In genomic region chr1:75564916-75565315, GRCm38 (mm10) we compare ENCODE assay signal across 20 mouse cellular contexts. TPM values are rescaled to one million over a fixed set of nuclear protein-coding genes. Genes with fewer than 3 reads are reported as not detected.
A peak's percentile ranks its signal among the peaks of the same experiment; 100 is the strongest.
DNase-seq lines count a peak whose midpoint lies in the region; ATAC-seq and TF ChIP-seq lines count a peak whose summit lies in the region.
"Had no signal": no experiment of that assay in that cellular context is flagged by ENCODE, and none has a peak within 500 bp of the region (broad histone marks: within the 10 kb centered on the region; RNA-seq: fewer than 3 reads in every experiment).

No protein-coding gene starts in this region.

- intact Hi-C loops in heart, postnatal 36 days (cut with DNase I): no loop called here

- H3K27ac ChIP-seq in forebrain, postnatal 0 days (ENCODE audit: low read depth, low read length): no peak overlapping the region
- H3K27ac ChIP-seq in forebrain, embryonic 10.5 days: no peak overlapping the region
- H3K27ac ChIP-seq in heart, postnatal 0 days (ENCODE audit: low read depth): peak overlapping the region; percentile 84; the same call in 1 of the 2 replicates
- peak overlapping the region; percentile 44; the same call in 1 of the 2 replicates for H3K27ac ChIP-seq in midbrain, embryonic 16.5 days (ENCODE audit: low read length)
- H3K27ac ChIP-seq in midbrain, embryonic 11.5 days (ENCODE audit: low read depth, low read length): no peak overlapping the region
- H3K27ac ChIP-seq in bone marrow, adult 2 months (ENCODE audit: control insufficient read depth, insufficient read depth, low read depth, low read length, poor library complexity): peak overlapping the region; percentile 9; the same call in 1 of the 2 replicates
- H3K27ac ChIP-seq: embryonic facial prominence, embryonic 10.5 days; hindbrain, embryonic 13.5 days; intestine, embryonic 15.5 days had no signal

- no peak for DNase-seq in forebrain, postnatal 0 days
- no peak for DNase-seq in forebrain, embryonic 10.5 days (ENCODE audit: extremely low spot score, low spot score)
- DNase-seq in heart, postnatal 0 days (ENCODE audit: low spot score): no peak
- DNase-seq in heart, postnatal 36 days: no peak
- DNase-seq in midbrain, embryonic 11.5 days (ENCODE audit: low spot score, missing footprints): no peak
- DNase-seq in cerebellum, postnatal 10 days: no peak
- DNase-seq: adrenal gland, postnatal 14 days; cerebellum, adult 18-20 months; cerebellum, adult 9-11 months; gastrocnemius, postnatal 10 days; heart, postnatal 4 days had no signal

- H3K36me3 ChIP-seq in forebrain, postnatal 0 days (ENCODE audit: insufficient read depth): no peaks in the 10 kb centered on the region
- no peaks in the 10 kb centered on the region for H3K36me3 ChIP-seq in forebrain, embryonic 10.5 days (replicated peaks)
- H3K36me3 ChIP-seq in heart, postnatal 0 days (replicated peaks; ENCODE audit: control insufficient read depth, insufficient read depth, low read length): no peaks in the 10 kb centered on the region
- no peaks in the 10 kb centered on the region for H3K36me3 ChIP-seq in midbrain, embryonic 16.5 days (ENCODE audit: control insufficient read depth, insufficient read depth, low read length)
- no peaks in the 10 kb centered on the region for H3K36me3 ChIP-seq in midbrain, embryonic 11.5 days (ENCODE audit: control insufficient read depth, insufficient read depth, low read length)
- H3K36me3 ChIP-seq: embryonic facial prominence, embryonic 10.5 days; hindbrain, embryonic 13.5 days; intestine, embryonic 15.5 days had no signal

- no peaks in the 10 kb centered on the region for H3K9me3 ChIP-seq in forebrain, postnatal 0 days (ENCODE audit: low read length)
- peaks cover 8% of the 10 kb centered on the region; the same call in 1 of the 2 replicates for H3K9me3 ChIP-seq in forebrain, embryonic 10.5 days
- H3K9me3 ChIP-seq in heart, postnatal 0 days (replicated peaks; ENCODE audit: control insufficient read depth, low read length): no peaks in the 10 kb centered on the region
- H3K9me3 ChIP-seq in midbrain, embryonic 16.5 days (replicated peaks; ENCODE audit: control insufficient read depth, low read length, poor library complexity, severe bottlenecking): 0 out of 2 replicates have a peak, but pooled peaks cover 3% of the 10 kb centered on the region
- no peaks in the 10 kb centered on the region for H3K9me3 ChIP-seq in midbrain, embryonic 11.5 days (ENCODE audit: control insufficient read depth, low read length)
- H3K9me3 ChIP-seq: embryonic facial prominence, embryonic 10.5 days; intestine, embryonic 15.5 days had no signal

- no peak for TF ChIP-seq EP300 in heart, postnatal 0 days (IDR thresholded peaks at IDR 0.05; ENCODE audit: low read depth)

- H3K4me3 ChIP-seq in forebrain, postnatal 0 days (ENCODE audit: low read depth, low read length): no peak overlapping the region
- H3K4me3 ChIP-seq in forebrain, embryonic 10.5 days: no peak overlapping the region
- no peak overlapping the region for H3K4me3 ChIP-seq in heart, postnatal 0 days (ENCODE audit: low read depth, low read length)
- no peak overlapping the region for H3K4me3 ChIP-seq in midbrain, embryonic 16.5 days (ENCODE audit: low read depth, low read length)
- no peak overlapping the region for H3K4me3 ChIP-seq in midbrain, embryonic 11.5 days (ENCODE audit: low read depth, low read length)
- H3K4me3 ChIP-seq in bone marrow, adult 2 months (replicated peaks; ENCODE audit: control insufficient read depth, low read depth, low read length): no peak overlapping the region
- H3K4me3 ChIP-seq: embryonic facial prominence, embryonic 10.5 days; heart, adult 2 months; hindbrain, embryonic 13.5 days; intestine, embryonic 15.5 days had no signal

- no peak overlapping the region for H3K4me2 ChIP-seq in forebrain, postnatal 0 days (ENCODE audit: low read depth)
- no peak overlapping the region for H3K4me2 ChIP-seq in heart, postnatal 0 days (ENCODE audit: low read depth, low read length)
- H3K4me2 ChIP-seq in midbrain, embryonic 16.5 days (ENCODE audit: low read length): no peak overlapping the region
- no peak overlapping the region for H3K4me2 ChIP-seq in midbrain, embryonic 11.5 days
- H3K4me2 ChIP-seq: hindbrain, embryonic 13.5 days; intestine, embryonic 15.5 days had no signal

- TF ChIP-seq CTCF in forebrain, postnatal 0 days (IDR thresholded peaks at IDR 0.05; ENCODE audit: low read depth): 0 out of 2 replicates have a peak, but pooled peaks have one; percentile 12
- TF ChIP-seq CTCF in heart, postnatal 0 days (IDR thresholded peaks at IDR 0.05; ENCODE audit: low read depth): no peak
- no peak for TF ChIP-seq CTCF in bone marrow, adult 2 months (IDR thresholded peaks at IDR 0.05; ENCODE audit: control insufficient read depth, insufficient read depth, low read length)

- H3K4me1 ChIP-seq in forebrain, postnatal 0 days (ENCODE audit: insufficient read depth): peaks cover 6% of the 10 kb centered on the region
- H3K4me1 ChIP-seq in forebrain, embryonic 10.5 days: peaks cover 4% of the 10 kb centered on the region
- H3K4me1 ChIP-seq in heart, postnatal 0 days (ENCODE audit: control insufficient read depth, insufficient read depth): peaks cover 26% of the 10 kb centered on the region
- H3K4me1 ChIP-seq in midbrain, embryonic 16.5 days (ENCODE audit: control insufficient read depth, insufficient read depth, low read length): peaks cover 4% of the 10 kb centered on the region
- peaks cover 2% of the 10 kb centered on the region; the same call in 1 of the 2 replicates for H3K4me1 ChIP-seq in midbrain, embryonic 11.5 days (ENCODE audit: control insufficient read depth, insufficient read depth, low read length)
- H3K4me1 ChIP-seq in bone marrow, adult 2 months (ENCODE audit: control insufficient read depth, insufficient read depth, low read length): no peaks in the 10 kb centered on the region
- H3K4me1 ChIP-seq: intestine, embryonic 15.5 days had no signal

- no peak for TF ChIP-seq POLR2A in bone marrow, adult 2 months (IDR thresholded peaks at IDR 0.05; ENCODE audit: borderline replicate concordance, control insufficient read depth, low read depth, low read length)

- H3K27me3 ChIP-seq in forebrain, postnatal 0 days (ENCODE audit: insufficient read depth, low read length): no peaks in the 10 kb centered on the region
- peaks cover 6% of the 10 kb centered on the region; the same call in 1 of the 2 replicates for H3K27me3 ChIP-seq in forebrain, embryonic 10.5 days (ENCODE audit: poor library complexity, severe bottlenecking)
- no peaks in the 10 kb centered on the region for H3K27me3 ChIP-seq in heart, postnatal 0 days (ENCODE audit: control insufficient read depth, insufficient read depth, low read length)
- H3K27me3 ChIP-seq in midbrain, embryonic 16.5 days (ENCODE audit: control insufficient read depth, insufficient read depth, low read depth, low read length): no peaks in the 10 kb centered on the region
- no peaks in the 10 kb centered on the region for H3K27me3 ChIP-seq in midbrain, embryonic 11.5 days (ENCODE audit: control insufficient read depth, insufficient read depth, low read length)
- H3K27me3 ChIP-seq: intestine, embryonic 15.5 days had no signal

- ATAC-seq in forebrain, postnatal 0 days: no peak
- no peak for ATAC-seq in heart, postnatal 0 days (ENCODE audit: insufficient read depth, low read depth)
- no peak for ATAC-seq in midbrain, embryonic 16.5 days
- ATAC-seq in midbrain, embryonic 11.5 days (ENCODE audit: low FRiP score): no peak
- ATAC-seq: activated CD4-positive, CD25-positive, alpha-beta regulatory T cell, adult 4 months; forebrain, embryonic 14.5 days; intestine, embryonic 15.5 days; Patski had no signal

- no peak overlapping the region for H3K9ac ChIP-seq in forebrain, postnatal 0 days
- H3K9ac ChIP-seq in heart, postnatal 0 days (replicated peaks; ENCODE audit: low read depth, low read length): no peak overlapping the region
- no peak overlapping the region for H3K9ac ChIP-seq in midbrain, embryonic 16.5 days (ENCODE audit: low read depth, low read length)
- no peak overlapping the region for H3K9ac ChIP-seq in midbrain, embryonic 11.5 days (ENCODE audit: low read length)
- H3K9ac ChIP-seq: hindbrain, embryonic 13.5 days; intestine, embryonic 15.5 days had no signal

- 65% methylated on average over 5 of the region's 5 CpGs for WGBS in forebrain, postnatal 0 days
- WGBS in forebrain, embryonic 10.5 days: 82% methylated on average over 5 of the region's 5 CpGs
- 36% methylated on average over 5 of the region's 5 CpGs for WGBS in heart, postnatal 0 days
- 71% methylated on average over 5 of the region's 5 CpGs for WGBS in midbrain, embryonic 16.5 days
- WGBS in midbrain, embryonic 11.5 days: 72% methylated on average over 5 of the region's 5 CpGs
- WGBS in bone marrow, adult 2 months: 40% methylated on average over 5 of the region's 5 CpGs

RNA-seq across cellular contexts. Expression of gene Slc4a3, which starts 18.9 kb away (rescaled TPM):
- total RNA-seq in forebrain, postnatal 0 days (2014; rRNA removed): 101 and 120 TPM in 2 replicates
- polyA plus RNA-seq in forebrain, postnatal 0 days (2015; fragmentation: Nextera tagmentation; extraction: Ambion mirVana): 56.0 and 73.0 TPM in 2 replicates
- polyA plus RNA-seq in forebrain, embryonic 10.5 days (2016; fragmentation: Nextera tagmentation; extraction: Ambion mirVana): 13.6 and 15.0 TPM in 2 replicates
- 114 and 136 TPM in 2 replicates for total RNA-seq in heart, postnatal 0 days (2014; rRNA removed; ENCODE audit: low replicate concordance)
- 44.7 and 49.9 TPM in 2 replicates for polyA plus RNA-seq in heart, postnatal 0 days (2015; fragmentation: Nextera tagmentation; extraction: Ambion mirVana)
- 100 to 1,000 TPM; 233 to 249 TPM for total RNA-seq in heart, postnatal 36 days (2021)
- 78.6 and 83.0 TPM in 2 replicates for polyA plus RNA-seq in midbrain, embryonic 16.5 days (2015; fragmentation: Nextera tagmentation; extraction: Ambion mirVana)
- polyA plus RNA-seq in midbrain, embryonic 11.5 days (2014; fragmentation: Nextera tagmentation; extraction: Ambion mirVana): 6.5 and 7.2 TPM in 2 replicates
- polyA plus RNA-seq in bone marrow, adult 2 months (2011; ENCODE audit: insufficient read depth, insufficient read length, low replicate concordance, missing spikeins): 0.59 and 8.0 TPM in 2 replicates

RNA-seq across cellular contexts. Expression of gene Stk11ip, which starts 43.6 kb away (rescaled TPM):
- total RNA-seq in forebrain, postnatal 0 days (2014; rRNA removed): 25.8 and 34.7 TPM in 2 replicates
- 12.1 and 14.3 TPM in 2 replicates for polyA plus RNA-seq in forebrain, postnatal 0 days (2015; fragmentation: Nextera tagmentation; extraction: Ambion mirVana)
- polyA plus RNA-seq in forebrain, embryonic 10.5 days (2016; fragmentation: Nextera tagmentation; extraction: Ambion mirVana): 33.2 and 33.5 TPM in 2 replicates
- total RNA-seq in heart, postnatal 0 days (2014; rRNA removed; ENCODE audit: low replicate concordance): 16.4 and 18.4 TPM in 2 replicates
- 7.3 and 8.3 TPM in 2 replicates for polyA plus RNA-seq in heart, postnatal 0 days (2015; fragmentation: Nextera tagmentation; extraction: Ambion mirVana)
- 10 to 100 TPM in 1 of 2 experiments, 1 to 10 TPM in 1; 9.2 to 14.1 TPM for total RNA-seq in heart, postnatal 36 days (2021)
- polyA plus RNA-seq in midbrain, embryonic 16.5 days (2015; fragmentation: Nextera tagmentation; extraction: Ambion mirVana): 23.2 and 25.9 TPM in 2 replicates
- 12.3 and 15.7 TPM in 2 replicates for polyA plus RNA-seq in midbrain, embryonic 11.5 days (2014; fragmentation: Nextera tagmentation; extraction: Ambion mirVana)
- polyA plus RNA-seq in bone marrow, adult 2 months (2011; ENCODE audit: insufficient read depth, insufficient read length, low replicate concordance, missing spikeins): 22.7 and 27.1 TPM in 2 replicates

RNA-seq across cellular contexts. Expression of gene Inha, which starts 58.0 kb away (rescaled TPM):
- total RNA-seq in forebrain, postnatal 0 days (2014; rRNA removed): 24.5 and 26.6 TPM in 2 replicates
- polyA plus RNA-seq in forebrain, postnatal 0 days (2015; fragmentation: Nextera tagmentation; extraction: Ambion mirVana): 19.6 and 24.8 TPM in 2 replicates
- 2.7 and 2.9 TPM in 2 replicates for polyA plus RNA-seq in forebrain, embryonic 10.5 days (2016; fragmentation: Nextera tagmentation; extraction: Ambion mirVana)
- total RNA-seq in heart, postnatal 0 days (2014; rRNA removed; ENCODE audit: low replicate concordance): 5.7 and 8.2 TPM in 2 replicates
- polyA plus RNA-seq in heart, postnatal 0 days (2015; fragmentation: Nextera tagmentation; extraction: Ambion mirVana): 6.4 and 7.3 TPM in 2 replicates
- total RNA-seq in heart, postnatal 36 days (2021): 1 to 10 TPM; 3.6 TPM
- 19.7 and 21.2 TPM in 2 replicates for polyA plus RNA-seq in midbrain, embryonic 16.5 days (2015; fragmentation: Nextera tagmentation; extraction: Ambion mirVana)
- 1.3 and 1.6 TPM in 2 replicates for polyA plus RNA-seq in midbrain, embryonic 11.5 days (2014; fragmentation: Nextera tagmentation; extraction: Ambion mirVana)
- not detected in 2 replicates for polyA plus RNA-seq in bone marrow, adult 2 months (2011; ENCODE audit: insufficient read depth, insufficient read length, low replicate concordance, missing spikeins)
- polyA plus RNA-seq: activated CD4-positive, CD25-positive, alpha-beta regulatory T cell, adult 4 months had no signal

RNA-seq across cellular contexts. Expression of gene Obsl1, which starts 58.7 kb away (rescaled TPM):
- 28.4 and 43.7 TPM in 2 replicates for total RNA-seq in forebrain, postnatal 0 days (2014; rRNA removed)
- polyA plus RNA-seq in forebrain, postnatal 0 days (2015; fragmentation: Nextera tagmentation; extraction: Ambion mirVana): 18.7 and 22.9 TPM in 2 replicates
- 34.5 and 35.8 TPM in 2 replicates for polyA plus RNA-seq in forebrain, embryonic 10.5 days (2016; fragmentation: Nextera tagmentation; extraction: Ambion mirVana)
- total RNA-seq in heart, postnatal 0 days (2014; rRNA removed; ENCODE audit: low replicate concordance): 293 and 367 TPM in 2 replicates
- polyA plus RNA-seq in heart, postnatal 0 days (2015; fragmentation: Nextera tagmentation; extraction: Ambion mirVana): 45.8 and 46.8 TPM in 2 replicates
- total RNA-seq in heart, postnatal 36 days (2021): 100 to 1,000 TPM; 130 to 136 TPM
- 23.1 and 24.2 TPM in 2 replicates for polyA plus RNA-seq in midbrain, embryonic 16.5 days (2015; fragmentation: Nextera tagmentation; extraction: Ambion mirVana)
- polyA plus RNA-seq in midbrain, embryonic 11.5 days (2014; fragmentation: Nextera tagmentation; extraction: Ambion mirVana): 31.0 and 33.2 TPM in 2 replicates
- 4.3 and 6.2 TPM in 2 replicates for polyA plus RNA-seq in bone marrow, adult 2 months (2011; ENCODE audit: insufficient read depth, insufficient read length, low replicate concordance, missing spikeins)
- polyA plus RNA-seq: activated CD4-positive, CD25-positive, alpha-beta regulatory T cell, adult 4 months had no signal

Comparison
In these comparisons a context has a peak if more than half of its experiments do, and no peak if none do; other contexts are left out.
1. H3K27ac ChIP-seq: peak in heart, postnatal 0 days (single experiment), midbrain, embryonic 16.5 days (single experiment) and bone marrow, adult 2 months (single experiment); none in forebrain, postnatal 0 days (single experiment), forebrain, embryonic 10.5 days (single experiment) and midbrain, embryonic 11.5 days (single experiment).